Mouse (Mus musculus) MEL (cell line): ENCODE measurements around the gene Kcnc3. TPM values are rescaled to one million over a fixed set of nuclear protein-coding genes. Genes with fewer than 3 reads are reported as not detected.

Experiments
- DNase-seq: peaks from one replicate; pipeline ENCODE4 v3.0.0; 2011; ENCODE audit warnings: low read depth, low spot score
- H3K27ac ChIP-seq: 2 replicates; pipeline ENCODE4 v1.5.1; 2012; ENCODE audit warnings: low read depth, mild to moderate bottlenecking, control low read depth, low read length, moderate library complexity; ENCODE audit not compliant: control insufficient read depth
- H3K27me3 ChIP-seq, 2 experiments: fragments of 150-350 bp in 1 of 2; sonication (generic) in 1 of 2; 2 replicates each; pipeline ENCODE4 v1.6.1; 2012; ENCODE audit warnings: low read length in 2 of 2, mild to moderate bottlenecking in 2 of 2, improper control_type of control experiment in 1 of 2, moderate library complexity in 1 of 2; ENCODE audit not compliant: insufficient read depth in 2 of 2, control insufficient read depth in 1 of 2
- H3K36me3 ChIP-seq, 2 experiments: 2 replicates each; pipeline ENCODE4 v1.6.1; 2012 to 2014; ENCODE audit warnings: low read length in 2 of 2, improper control_type of control experiment in 1 of 2, inconsistent platforms in 1 of 2, mild to moderate bottlenecking in 1 of 2; ENCODE audit not compliant: insufficient read depth in 2 of 2, control insufficient read depth in 1 of 2
- H3K4me1 ChIP-seq, 2 experiments: fragments of 150-350 bp in 1 of 2; sonication (generic) in 1 of 2; 2 replicates each; pipeline ENCODE4 v1.6.1; 2012; ENCODE audit warnings: low read length in 2 of 2, improper control_type of control experiment in 1 of 2, mild to moderate bottlenecking in 1 of 2; ENCODE audit not compliant: insufficient read depth in 2 of 2, control insufficient read depth in 1 of 2
- H3K4me3 ChIP-seq, 2 experiments: fragments of 150-350 bp in 1 of 2; sonication (generic) in 1 of 2; 2 replicates each; pipeline ENCODE4 v1.5.1; 2012; ENCODE audit warnings: low read depth in 2 of 2, low read length in 2 of 2, mild to moderate bottlenecking in 2 of 2, moderate library complexity in 2 of 2, control low read depth in 1 of 2, improper control_type of control experiment in 1 of 2; ENCODE audit not compliant: control insufficient read depth in 1 of 2, insufficient read depth in 1 of 2
- H3K79me2 ChIP-seq: 2 replicates; pipeline ENCODE4 v1.6.1; 2012; ENCODE audit warnings: mild to moderate bottlenecking, low read length, moderate library complexity; ENCODE audit not compliant: control insufficient read depth, poor library complexity, insufficient read depth
- H3K9ac ChIP-seq: 2 replicates; pipeline ENCODE4 v1.6.1; 2012; ENCODE audit warnings: low read depth, mild to moderate bottlenecking, control low read depth, low read length, moderate library complexity; ENCODE audit not compliant: control insufficient read depth, poor library complexity, severe bottlenecking
- H3K9me3 ChIP-seq: fragments of 150-350 bp; sonication (generic); replicated peaks from 2 replicates; pipeline ENCODE4 v1.6.1; 2012; ENCODE audit warnings: mild to moderate bottlenecking, low read length, improper control_type of control experiment, moderate library complexity; ENCODE audit not compliant: insufficient read depth
- BHLHE40 ChIP-seq: IDR thresholded peaks from 2 replicates; pipeline ENCODE4 v1.6.1; 2012; ENCODE audit warnings: low read depth, mild to moderate bottlenecking, inconsistent platforms, low read length, improper control_type of control experiment, borderline replicate concordance
- CHD1 ChIP-seq: IDR thresholded peaks from 2 replicates; pipeline ENCODE4 v1.6.1; 2012; ENCODE audit warnings: low read depth, mild to moderate bottlenecking, inconsistent platforms, low read length, improper control_type of control experiment
- CHD2 ChIP-seq: IDR thresholded peaks from 2 replicates; pipeline ENCODE4 v1.6.1; 2011; ENCODE audit warnings: low read length, improper control_type of control experiment
- CTCF ChIP-seq, 3 experiments: IDR thresholded peaks in 2 of 3; conservative IDR thresholded peaks in 1 of 3; 2 replicates each; pipeline ENCODE4 v1.5.1; 2011 to 2012; ENCODE audit warnings: low read length in 3 of 3, low read depth in 2 of 3, mild to moderate bottlenecking in 2 of 3, improper control_type of control experiment in 1 of 3, inconsistent platforms in 1 of 3, mixed read lengths in 1 of 3, moderate library complexity in 1 of 3; ENCODE audit not compliant: control insufficient read depth in 1 of 3, insufficient read depth in 1 of 3, poor library complexity in 1 of 3, severe bottlenecking in 1 of 3
- E2F4 ChIP-seq: IDR thresholded peaks from 2 replicates; pipeline ENCODE4 v1.6.1; 2011; ENCODE audit warnings: low read depth, low read length, improper control_type of control experiment, borderline replicate concordance
- ELF1 ChIP-seq: IDR thresholded peaks from 2 replicates; pipeline ENCODE4 v1.6.1; 2014; ENCODE audit warnings: low read depth, mild to moderate bottlenecking, inconsistent platforms, low read length, improper control_type of control experiment, moderate library complexity
- EP300 ChIP-seq, 2 experiments: IDR thresholded peaks; 2 replicates each; pipeline ENCODE4 v1.6.1; 2011; ENCODE audit warnings: improper control_type of control experiment in 2 of 2, low read length in 2 of 2, low read depth in 1 of 2, mild to moderate bottlenecking in 1 of 2
- GABPA ChIP-seq: IDR thresholded peaks from 2 replicates; pipeline ENCODE4 v1.6.1; 2012; ENCODE audit warnings: low read depth, mild to moderate bottlenecking, inconsistent platforms, low read length, improper control_type of control experiment, moderate library complexity
- GATA1 ChIP-seq: IDR thresholded peaks from 2 replicates; pipeline ENCODE4 v1.6.1; 2011; ENCODE audit warnings: low read depth, low read length, improper control_type of control experiment
- HCFC1 ChIP-seq: IDR thresholded peaks from 2 replicates; pipeline ENCODE4 v1.6.1; 2012; ENCODE audit warnings: low read depth, mild to moderate bottlenecking, inconsistent platforms, low read length, improper control_type of control experiment, moderate library complexity
- JUND ChIP-seq: IDR thresholded peaks from 2 replicates; pipeline ENCODE4 v1.6.1; 2011; ENCODE audit warnings: low read depth, mild to moderate bottlenecking, improper control_type of control experiment, low read length
- KAT2A ChIP-seq: conservative IDR thresholded peaks from 2 replicates; pipeline ENCODE4 v1.6.1; 2012; ENCODE audit warnings: low read depth, low read length, improper control_type of control experiment, inconsistent platforms
- MAFK ChIP-seq: IDR thresholded peaks from 2 replicates; pipeline ENCODE4 v1.6.1; 2011; ENCODE audit warnings: low read depth, mild to moderate bottlenecking, low read length, improper control_type of control experiment, borderline replicate concordance
- MEF2A ChIP-seq: IDR thresholded peaks from 2 replicates; pipeline ENCODE4 v1.6.1; 2014; ENCODE audit warnings: low read depth, mild to moderate bottlenecking, inconsistent platforms, low read length, improper control_type of control experiment; ENCODE audit not compliant: poor library complexity, insufficient replicate concordance, severe bottlenecking; ENCODE audit errors: extremely low read depth
- MXI1 ChIP-seq: IDR thresholded peaks from 2 replicates; pipeline ENCODE4 v1.6.1; 2011; ENCODE audit warnings: mild to moderate bottlenecking, low read depth, low read length, improper control_type of control experiment
- MYB ChIP-seq: IDR thresholded peaks from 2 replicates; pipeline ENCODE4 v1.6.1; 2011; ENCODE audit warnings: mild to moderate bottlenecking, low read depth, low read length, improper control_type of control experiment
- MYC ChIP-seq: IDR thresholded peaks from 2 replicates; pipeline ENCODE4 v1.6.1; 2011; ENCODE audit warnings: low read depth, mild to moderate bottlenecking, low read length, improper control_type of control experiment, moderate library complexity
- NELFE ChIP-seq: IDR thresholded peaks from 2 replicates; pipeline ENCODE4 v1.6.1; 2011; ENCODE audit warnings: low read depth, low read length, improper control_type of control experiment
- POLR2AphosphoS2 ChIP-seq: IDR thresholded peaks from 2 replicates; pipeline ENCODE4 v1.6.1; 2011; ENCODE audit warnings: low read length, improper control_type of control experiment
- POLR2AphosphoS5 ChIP-seq: IDR thresholded peaks from 2 replicates; pipeline ENCODE4 v1.6.1; 2012; ENCODE audit warnings: low read depth, borderline replicate concordance, mild to moderate bottlenecking, inconsistent platforms, low read length, moderate library complexity, mixed read lengths
- RAD21 ChIP-seq: IDR thresholded peaks from 2 replicates; pipeline ENCODE4 v1.6.1; 2011; ENCODE audit warnings: mild to moderate bottlenecking, low read depth, low read length, improper control_type of control experiment
- RCOR1 ChIP-seq: IDR thresholded peaks from 2 replicates; pipeline ENCODE4 v1.6.1; 2012; ENCODE audit warnings: low read depth, mild to moderate bottlenecking, inconsistent platforms, low read length, improper control_type of control experiment
- SIN3A ChIP-seq: IDR thresholded peaks from 2 replicates; pipeline ENCODE4 v1.6.1; 2012; ENCODE audit warnings: low read length, improper control_type of control experiment, inconsistent platforms
- SMC3 ChIP-seq: IDR thresholded peaks from 2 replicates; pipeline ENCODE4 v1.6.1; 2011; ENCODE audit warnings: low read depth, low read length, improper control_type of control experiment
- TAL1 ChIP-seq: IDR thresholded peaks from 2 replicates; pipeline ENCODE4 v1.6.1; 2012; ENCODE audit warnings: mild to moderate bottlenecking, inconsistent platforms, low read length, moderate library complexity, mixed read lengths
- TBP ChIP-seq: IDR thresholded peaks from 2 replicates; pipeline ENCODE4 v1.8.0; 2011; ENCODE audit warnings: low read depth, low read length, improper control_type of control experiment
- TCF12 ChIP-seq: IDR thresholded peaks from 2 replicates; pipeline ENCODE4 v1.6.1; 2014; ENCODE audit warnings: low read depth, mild to moderate bottlenecking, inconsistent platforms, low read length, improper control_type of control experiment, moderate library complexity
- UBTF ChIP-seq: IDR thresholded peaks from 2 replicates; pipeline ENCODE4 v1.6.1; 2012; ENCODE audit warnings: low read depth, mild to moderate bottlenecking, inconsistent platforms, low read length, improper control_type of control experiment, moderate library complexity, borderline replicate concordance; ENCODE audit not compliant: insufficient read depth
- USF1 ChIP-seq: IDR thresholded peaks from 2 replicates; pipeline ENCODE4 v1.6.1; 2014; ENCODE audit warnings: low read depth, mild to moderate bottlenecking, inconsistent platforms, low read length, improper control_type of control experiment, moderate library complexity
- USF2 ChIP-seq, 2 experiments: IDR thresholded peaks; 2 replicates each; pipeline ENCODE4 v1.6.1; 2011 to 2012; ENCODE audit warnings: improper control_type of control experiment in 2 of 2, low read length in 2 of 2, borderline replicate concordance in 1 of 2, inconsistent platforms in 1 of 2, low read depth in 1 of 2, mild to moderate bottlenecking in 1 of 2; ENCODE audit not compliant: insufficient read depth in 1 of 2
- ZC3H11A ChIP-seq: IDR thresholded peaks from 2 replicates; pipeline ENCODE4 v1.6.1; 2012; ENCODE audit warnings: low read depth, mild to moderate bottlenecking, inconsistent platforms, low read length, improper control_type of control experiment
- ZKSCAN1 ChIP-seq: IDR thresholded peaks from 2 replicates; pipeline ENCODE4 v1.6.1; 2012; ENCODE audit warnings: low read depth, mild to moderate bottlenecking, inconsistent platforms, low read length, improper control_type of control experiment, moderate library complexity
- ZMIZ1 ChIP-seq: IDR thresholded peaks from 2 replicates; pipeline ENCODE4 v1.6.1; 2012; ENCODE audit warnings: low read depth, mild to moderate bottlenecking, inconsistent platforms, low read length, improper control_type of control experiment, moderate library complexity
- ZNF384 ChIP-seq: IDR thresholded peaks from 2 replicates; pipeline ENCODE4 v1.6.1; 2012; ENCODE audit warnings: low read depth, mild to moderate bottlenecking, inconsistent platforms, low read length, improper control_type of control experiment
- polyA plus RNA-seq, 2 experiments: library from polyadenylated mRNA; stranded (reverse) in 1 of 2; unstranded in 1 of 2; fragments of >175 nt in 1 of 2; fragments of >200 nt in 1 of 2; gene quantifications; 2 replicates each; pipeline versions ENCODE4 v1.2.1 to v1.2.4; 2012; ENCODE audit warnings: low replicate concordance in 2 of 2, low read depth in 1 of 2; ENCODE audit not compliant: insufficient read length in 2 of 2, insufficient read depth in 1 of 2, missing spikeins in 1 of 2
- total RNA-seq: library from RNA; depleted of rRNA; stranded (reverse); fragments of 300-350 nt; gene quantifications from 2 replicates; pipeline ENCODE4 v1.2.3, GENCODE M21; 2012

Gene Kcnc3
- total and polyA plus RNA-seq, 3 experiments: not detected

DNA sequence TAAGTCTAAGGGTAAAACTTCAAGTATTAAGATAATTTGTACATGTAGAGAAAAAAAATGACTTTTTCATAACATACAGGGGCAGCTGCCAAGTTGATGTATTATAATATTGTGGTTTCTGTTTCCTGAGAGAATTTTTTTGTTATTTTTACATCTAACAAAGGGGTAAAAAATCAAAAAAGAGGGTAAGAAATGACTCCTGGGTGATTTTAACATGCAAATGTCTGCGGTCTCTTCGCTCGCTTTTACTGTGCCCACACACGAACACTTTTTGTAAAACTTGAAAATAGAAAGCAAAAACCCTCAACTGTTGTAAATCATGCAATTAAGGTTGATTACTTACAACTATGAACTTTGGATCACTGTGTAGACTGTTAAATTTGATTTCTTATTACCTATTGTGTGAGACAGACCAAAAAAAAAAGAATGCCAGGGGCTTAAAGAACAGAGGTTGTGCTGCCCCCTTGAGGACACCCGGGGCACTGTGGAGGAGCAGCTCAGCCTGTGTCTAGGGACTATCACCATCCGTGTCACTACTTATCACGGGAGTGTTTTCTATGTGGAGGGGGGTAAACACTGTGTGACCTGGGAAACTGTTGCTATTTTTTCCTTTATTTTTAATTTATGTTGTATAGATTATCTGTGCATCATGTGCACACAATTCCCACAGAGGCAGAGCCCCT, 56.7 kb downstream of the Kcnc3 start:
- peak; percentile 47 for DNase-seq

DNA sequence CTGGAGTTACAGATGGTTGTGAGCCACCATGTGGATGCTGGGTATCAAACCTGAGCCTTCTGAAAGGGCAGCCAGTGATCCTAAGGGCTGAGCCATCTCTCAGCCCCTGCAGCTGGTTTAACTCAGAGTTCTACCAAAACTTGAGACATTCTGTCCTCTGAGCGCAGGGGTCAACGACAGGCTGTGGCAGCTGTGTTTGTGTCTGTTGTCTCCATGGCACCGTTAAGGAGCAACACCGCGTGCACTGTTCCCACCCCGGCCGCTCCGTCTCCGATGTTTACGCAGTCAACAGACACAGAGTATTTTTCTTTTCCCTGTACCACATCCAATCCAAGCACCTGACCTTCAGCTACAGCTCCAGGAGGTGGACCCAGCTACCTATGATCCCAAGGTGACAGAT, 57.3 kb downstream of the Kcnc3 start:
- H3K9me3 ChIP-seq: no peaks in the 10 kb centered on the region
- DNase-seq: no peak
- H3K36me3 ChIP-seq: no peaks in the 10 kb centered on the region
- H3K4me3 ChIP-seq: no peak overlapping the region
- no peaks in the 10 kb centered on the region for H3K79me2 ChIP-seq
- no peak overlapping the region for H3K27ac ChIP-seq
- no peaks in the 10 kb centered on the region for H3K4me1 ChIP-seq
- no peak overlapping the region for H3K9ac ChIP-seq
- H3K27me3 ChIP-seq: no peaks in the 10 kb centered on the region
- TF ChIP-seq BHLHE40 (no peak), POLR2AphosphoS2 (no peak), TBP (no peak), CTCF (IDR thresholded peaks at IDR 0.05 in 2 of 3, conservative IDR thresholded peaks at IDR 0.05 in 1 of 3; ENCODE audit: control insufficient read depth in 1 of 3, insufficient read depth in 1 of 3, low read depth in 2 of 3, low read length in 3 of 3, poor library complexity in 1 of 3, severe bottlenecking in 1 of 3) (no peak), ELF1 (no peak), EP300 (IDR thresholded peaks at IDR 0.05; ENCODE audit: low read depth in 1 of 2, low read length in 2 of 2) (no peak), UBTF (no peak), USF1 (no peak), MEF2A (no peak), E2F4 (no peak), JUND (no peak), USF2 (IDR thresholded peaks at IDR 0.05; ENCODE audit: borderline replicate concordance in 1 of 2, insufficient read depth in 1 of 2, low read depth in 1 of 2, low read length in 2 of 2) (no peak), MYC (no peak), ZKSCAN1 (no peak), ZMIZ1 (no peak), SIN3A (no peak), NELFE (no peak), CHD2 (no peak)

More for the DNA sequence above, 56.7 kb downstream of the Kcnc3 start:
- Histone ChIP-seq H3K4me1 (no peaks in the 10 kb centered on the region), H3K4me3 (no peak overlapping the region), H3K27ac (no peak overlapping the region), H3K9ac (no peak overlapping the region), H3K79me2 (no peaks in the 10 kb centered on the region), H3K27me3 (no peaks in the 10 kb centered on the region), H3K9me3 (no peaks in the 10 kb centered on the region), H3K36me3 (no peaks in the 10 kb centered on the region)
- TF ChIP-seq MAFK (no peak), MXI1 (no peak), UBTF (no peak), TBP (no peak), ZC3H11A (no peak), SMC3 (peak; percentile 33; the same call in 1 of the 2 replicates), RAD21 (peak; percentile 6), RCOR1 (no peak), HCFC1 (no peak), USF2 (IDR thresholded peaks at IDR 0.05; ENCODE audit: borderline replicate concordance in 1 of 2, insufficient read depth in 1 of 2, low read depth in 1 of 2, low read length in 2 of 2) (no peak), TAL1 (no peak), GATA1 (no peak), GABPA (no peak), ZNF384 (peak; percentile 87), POLR2AphosphoS5 (no peak), JUND (no peak), EP300 (IDR thresholded peaks at IDR 0.05; ENCODE audit: low read depth in 1 of 2, low read length in 2 of 2) (no peak), POLR2AphosphoS2 (no peak), MYB (no peak), KAT2A (no peak), NELFE (no peak), E2F4 (no peak), BHLHE40 (no peak), CHD2 (no peak), MEF2A (no peak), CTCF (IDR thresholded peaks at IDR 0.05 in 2 of 3, conservative IDR thresholded peaks at IDR 0.05 in 1 of 3; ENCODE audit: control insufficient read depth in 1 of 3, insufficient read depth in 1 of 3, low read depth in 2 of 3, low read length in 3 of 3, poor library complexity in 1 of 3, severe bottlenecking in 1 of 3) (peak; percentile 64 to 82 (median 70)), MYC (no peak), CHD1 (no peak), TCF12 (no peak), ELF1 (no peak), ZMIZ1 (no peak), ZKSCAN1 (no peak)
